Mouse (Mus musculus): ENCODE data around the gene Ccdc185. TPM values are rescaled to one million over a fixed set of nuclear protein-coding genes. Genes with fewer than 3 reads are reported as not detected.

Gene Ccdc185
- polyA plus RNA-seq (2015; fragmentation: Nextera tagmentation; extraction: Ambion mirVana) = not detected in 2 replicates

DNA sequence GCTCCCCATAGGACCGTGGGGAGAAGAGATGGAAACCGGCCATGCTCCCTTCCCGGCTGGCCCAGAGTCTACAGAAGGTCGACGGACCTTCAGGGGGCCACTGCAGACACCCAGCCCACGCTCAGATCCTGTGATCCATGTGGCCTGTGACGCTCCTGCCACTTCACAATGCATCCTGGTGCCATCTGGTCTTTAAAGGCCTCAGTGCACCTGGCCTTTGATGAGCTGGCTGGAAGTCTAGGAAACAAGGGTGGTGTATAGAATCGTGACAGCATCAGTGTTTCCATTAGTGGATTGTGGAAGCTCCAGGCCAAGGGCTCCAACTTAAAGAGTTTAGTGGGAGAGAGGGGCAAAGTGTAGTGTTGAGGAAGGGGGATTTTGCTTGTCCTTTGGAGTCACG lies at the start of gene Ccdc185:
Gene Ccdc185, minus strand, starts transcription at position 101 of the 400 bp plus-strand sequence.
- H3K36me3 ChIP-seq (ENCODE audit: control insufficient read depth, insufficient read depth, low read length) = no peaks in the 10 kb centered on the region
- no peak within 1 kb of the TSS for H3K4me2 ChIP-seq (ENCODE audit: low read length)
- H3K4me1 ChIP-seq (ENCODE audit: control insufficient read depth, insufficient read depth, low read length) = peaks cover 3% of the 10 kb centered on the region; the same call in 1 of the 2 replicates
- 94% methylated on average over 9 of the region's 9 CpGs for WGBS
- H3K9ac ChIP-seq (ENCODE audit: low read depth, low read length) = no peak within 1 kb of the TSS
- H3K4me3 ChIP-seq (ENCODE audit: low read depth, low read length) = no peak within 1 kb of the TSS
- H3K27me3 ChIP-seq (ENCODE audit: control insufficient read depth, insufficient read depth, low read depth, low read length) = no peaks in the 10 kb centered on the region
- H3K9me3 ChIP-seq (replicated peaks; ENCODE audit: control insufficient read depth, low read length, poor library complexity, severe bottlenecking) = no peaks in the 10 kb centered on the region; the same call in 1 of the 2 replicates
- no peak within 1 kb of the TSS for H3K27ac ChIP-seq (ENCODE audit: low read length)
- no peak for ATAC-seq

DNA sequence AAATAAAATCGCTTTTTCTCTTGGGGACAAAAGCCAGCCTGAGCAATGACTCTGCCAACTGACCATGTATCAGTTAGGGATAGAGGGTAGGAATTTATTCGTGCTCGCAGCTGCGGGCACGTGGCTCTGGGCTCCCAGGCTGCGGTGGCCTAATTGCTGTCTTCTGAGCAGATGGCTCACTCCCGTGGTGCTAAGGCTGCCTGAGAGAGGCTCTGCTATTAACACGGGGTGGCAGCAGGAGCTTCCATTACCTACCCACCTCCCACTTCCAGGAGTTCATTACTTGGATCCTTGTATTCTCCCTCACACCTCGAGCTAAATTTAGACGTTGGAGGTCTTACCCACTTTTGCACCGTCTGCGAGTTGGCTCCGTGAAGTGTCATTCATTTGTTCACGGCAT lies 48.1 kb upstream of the Ccdc185 start:
- H3K36me3 ChIP-seq (ENCODE audit: control insufficient read depth, insufficient read depth, low read length) = no peaks in the 10 kb centered on the region
- peaks cover 8% of the 10 kb centered on the region for H3K4me1 ChIP-seq (ENCODE audit: control insufficient read depth, insufficient read depth, low read length)
- H3K27ac ChIP-seq (ENCODE audit: low read length) = no peak overlapping the region
- no peaks in the 10 kb centered on the region for H3K27me3 ChIP-seq (ENCODE audit: control insufficient read depth, insufficient read depth, low read depth, low read length)
- H3K9ac ChIP-seq (ENCODE audit: low read depth, low read length) = no peak overlapping the region
- ATAC-seq = 0 out of 2 replicates have a peak, but pooled peaks have one; percentile 43
- H3K4me2 ChIP-seq (ENCODE audit: low read length) = no peak overlapping the region
- 42% methylated on average over 14 of the region's 14 CpGs for WGBS
- H3K9me3 ChIP-seq (replicated peaks; ENCODE audit: control insufficient read depth, low read length, poor library complexity, severe bottlenecking) = no peaks in the 10 kb centered on the region
- H3K4me3 ChIP-seq (ENCODE audit: low read depth, low read length) = no peak overlapping the region

DNA sequence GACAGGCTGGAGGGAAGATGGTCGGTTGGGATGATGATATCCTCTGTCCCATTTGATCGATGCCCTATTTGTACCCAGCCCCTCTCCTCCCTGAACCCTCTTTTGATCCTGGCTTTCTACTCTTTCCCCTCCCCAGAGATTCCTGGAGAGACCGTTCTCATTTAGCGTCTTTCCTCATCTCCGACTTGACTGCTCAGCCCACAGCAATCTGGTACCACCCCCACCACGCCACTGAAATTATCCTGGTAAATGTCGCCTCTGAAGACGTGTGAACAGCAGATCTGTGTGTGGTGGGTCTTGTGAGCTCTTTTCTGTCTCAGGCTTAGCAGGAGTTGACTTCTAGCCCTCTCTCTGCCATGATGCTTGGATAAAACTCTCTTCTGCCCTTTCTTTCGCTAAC lies 45.6 kb upstream of the Ccdc185 start:
- 90% methylated on average over 9 of the region's 9 CpGs for WGBS
- no peak for ATAC-seq
- no peak overlapping the region for H3K4me3 ChIP-seq (ENCODE audit: low read depth, low read length)

DNA sequence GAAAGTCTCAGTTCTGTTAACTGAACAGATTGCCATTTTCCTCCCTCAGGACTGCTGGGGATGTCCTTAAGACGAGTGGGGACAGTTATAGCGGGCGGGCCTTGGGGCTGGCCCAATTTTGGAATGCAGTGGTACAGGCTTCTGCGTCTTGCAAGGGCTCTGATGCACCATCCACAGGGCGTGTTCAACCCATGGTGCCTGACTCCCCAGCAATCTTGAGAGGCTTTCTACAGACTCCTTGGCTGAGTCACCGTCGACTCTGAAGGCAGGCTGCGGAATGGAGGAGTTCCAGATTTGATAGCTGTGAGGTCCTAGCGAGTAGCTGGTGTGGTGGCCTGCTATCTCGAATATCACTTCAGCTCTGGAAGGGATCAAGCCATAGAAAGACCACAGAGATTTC lies 45.2 kb upstream of the Ccdc185 start:
- no peaks in the 10 kb centered on the region for H3K27me3 ChIP-seq (ENCODE audit: control insufficient read depth, insufficient read depth, low read depth, low read length)
- 91% methylated on average over 10 of the region's 10 CpGs for whole genome bisulfite sequencing

More for the DNA sequence above, 45.6 kb upstream of the Ccdc185 start:
- Histone ChIP-seq H3K9ac (ENCODE audit: low read depth, low read length) (no peak overlapping the region), H3K36me3 (ENCODE audit: control insufficient read depth, insufficient read depth, low read length) (no peaks in the 10 kb centered on the region), H3K9me3 (replicated peaks; ENCODE audit: control insufficient read depth, low read length, poor library complexity, severe bottlenecking) (no peaks in the 10 kb centered on the region), H3K27ac (ENCODE audit: low read length) (no peak overlapping the region), H3K4me1 (ENCODE audit: control insufficient read depth, insufficient read depth, low read length) (peaks cover 8% of the 10 kb centered on the region), H3K4me2 (ENCODE audit: low read length) (no peak overlapping the region), H3K27me3 (ENCODE audit: control insufficient read depth, insufficient read depth, low read depth, low read length) (no peaks in the 10 kb centered on the region)

DNA sequence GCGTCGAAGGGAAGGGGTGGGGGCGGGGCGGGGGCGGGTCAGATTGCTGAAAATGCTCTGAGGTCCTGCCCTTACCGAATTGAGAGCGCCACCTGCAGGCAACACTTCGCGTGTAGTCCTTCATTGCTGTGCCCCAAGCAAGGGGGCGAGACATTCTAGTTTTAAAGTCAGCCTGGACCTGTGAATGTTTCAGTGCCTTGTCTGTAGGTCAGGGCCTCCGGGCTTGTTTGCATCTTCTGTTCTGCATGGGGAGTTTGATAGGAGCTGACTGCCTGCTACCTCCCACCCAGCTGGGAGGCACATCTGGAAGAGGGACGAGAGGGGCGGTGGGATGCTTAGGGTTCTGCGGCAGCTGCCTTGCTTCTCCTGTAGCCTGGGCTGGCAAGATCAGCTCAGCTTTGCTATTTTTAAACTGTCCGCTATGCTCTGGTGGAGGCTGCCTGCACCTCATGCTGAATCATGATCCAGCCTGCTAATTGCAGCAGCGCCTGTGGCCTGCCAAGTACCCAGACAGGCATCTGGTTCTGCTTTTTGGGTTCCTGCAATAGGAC lies 43.6 kb upstream of the Ccdc185 start:
- no peak overlapping the region for H3K9ac ChIP-seq (ENCODE audit: low read depth, low read length)
- peaks cover 8% of the 10 kb centered on the region for H3K4me1 ChIP-seq (ENCODE audit: control insufficient read depth, insufficient read depth, low read length)
- no peaks in the 10 kb centered on the region for H3K36me3 ChIP-seq (ENCODE audit: control insufficient read depth, insufficient read depth, low read length)
- H3K27ac ChIP-seq (ENCODE audit: low read length) = 0 out of 2 replicates have a peak overlapping the region, but pooled peaks have one; percentile 26
- no peak for ATAC-seq
- H3K4me3 ChIP-seq (ENCODE audit: low read depth, low read length) = no peak overlapping the region
- 29% methylated on average over 16 of the region's 16 CpGs for WGBS
- no peaks in the 10 kb centered on the region for H3K9me3 ChIP-seq (replicated peaks; ENCODE audit: control insufficient read depth, low read length, poor library complexity, severe bottlenecking)
- H3K27me3 ChIP-seq (ENCODE audit: control insufficient read depth, insufficient read depth, low read depth, low read length) = no peaks in the 10 kb centered on the region
- peak overlapping the region; percentile 19; the same call in 1 of the 2 replicates for H3K4me2 ChIP-seq (ENCODE audit: low read length)

More for the DNA sequence above, 45.2 kb upstream of the Ccdc185 start:
- ATAC-seq = no peak
- H3K27ac ChIP-seq (ENCODE audit: low read length) = no peak overlapping the region
- H3K4me3 ChIP-seq (ENCODE audit: low read depth, low read length) = no peak overlapping the region
- no peak overlapping the region for H3K4me2 ChIP-seq (ENCODE audit: low read length)
- H3K4me1 ChIP-seq (ENCODE audit: control insufficient read depth, insufficient read depth, low read length) = peaks cover 8% of the 10 kb centered on the region
- no peak overlapping the region for H3K9ac ChIP-seq (ENCODE audit: low read depth, low read length)
- no peaks in the 10 kb centered on the region for H3K9me3 ChIP-seq (replicated peaks; ENCODE audit: control insufficient read depth, low read length, poor library complexity, severe bottlenecking)
- no peaks in the 10 kb centered on the region for H3K36me3 ChIP-seq (ENCODE audit: control insufficient read depth, insufficient read depth, low read length)

DNA sequence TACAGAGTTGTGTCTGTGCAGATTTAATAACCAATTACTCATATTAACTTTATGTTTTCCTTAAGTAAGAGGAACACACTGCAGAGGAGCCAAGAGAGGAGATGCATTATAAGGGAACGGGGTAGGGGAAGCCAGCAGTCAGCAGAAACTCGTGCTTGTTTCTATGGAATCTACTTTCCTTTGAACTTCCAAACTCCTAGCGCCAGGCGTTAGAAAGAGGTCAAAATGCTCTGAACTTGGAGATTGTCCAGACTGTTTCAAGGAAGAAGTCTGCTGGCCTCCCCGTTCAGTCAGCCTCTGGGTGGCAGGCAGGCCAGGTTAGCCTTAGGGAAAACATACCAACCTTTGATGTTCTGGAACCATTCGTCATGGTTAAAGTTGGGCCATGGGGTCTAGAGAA lies 39.9 kb upstream of the Ccdc185 start:
- ATAC-seq = no peak
- no peaks in the 10 kb centered on the region for H3K9me3 ChIP-seq (replicated peaks; ENCODE audit: control insufficient read depth, low read length, poor library complexity, severe bottlenecking)
- no peaks in the 10 kb centered on the region for H3K36me3 ChIP-seq (ENCODE audit: control insufficient read depth, insufficient read depth, low read length)
- H3K9ac ChIP-seq (ENCODE audit: low read depth, low read length) = no peak overlapping the region
- H3K4me1 ChIP-seq (ENCODE audit: control insufficient read depth, insufficient read depth, low read length) = peaks cover 6% of the 10 kb centered on the region; the same call in 1 of the 2 replicates
- 61% methylated on average over 6 of the region's 6 CpGs for WGBS
- no peak overlapping the region for H3K4me2 ChIP-seq (ENCODE audit: low read length)
- no peaks in the 10 kb centered on the region for H3K27me3 ChIP-seq (ENCODE audit: control insufficient read depth, insufficient read depth, low read depth, low read length)
- no peak overlapping the region for H3K27ac ChIP-seq (ENCODE audit: low read length)
- no peak overlapping the region for H3K4me3 ChIP-seq (ENCODE audit: low read depth, low read length)

DNA sequence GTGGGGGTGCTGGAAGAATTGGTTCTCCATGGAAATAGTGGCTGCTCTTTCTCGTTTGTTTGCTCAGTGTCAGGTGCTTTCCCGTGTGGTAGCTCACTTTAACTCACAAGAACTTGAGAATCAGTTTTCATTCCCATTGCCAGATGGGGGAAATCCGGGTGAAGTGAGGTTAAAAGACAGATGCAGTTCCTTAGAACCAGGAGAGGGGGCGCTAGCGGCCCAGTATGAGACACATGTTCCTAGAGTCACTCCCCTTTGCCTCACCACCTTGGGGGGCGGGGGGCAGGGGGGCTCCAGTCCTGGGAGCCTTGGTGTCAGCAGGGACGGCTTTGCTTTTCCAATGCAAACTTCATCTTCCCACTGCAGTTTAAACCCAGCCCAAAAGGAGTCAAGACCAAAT lies 38.0 kb upstream of the Ccdc185 start:
- no peaks in the 10 kb centered on the region for H3K27me3 ChIP-seq (ENCODE audit: control insufficient read depth, insufficient read depth, low read depth, low read length)
- H3K27ac ChIP-seq (ENCODE audit: low read length) = no peak overlapping the region
- ATAC-seq = no peak
- no peaks in the 10 kb centered on the region for H3K4me1 ChIP-seq (ENCODE audit: control insufficient read depth, insufficient read depth, low read length)
- 55% methylated on average over 7 of the region's 7 CpGs for WGBS
- H3K9ac ChIP-seq (ENCODE audit: low read depth, low read length) = no peak overlapping the region
- H3K9me3 ChIP-seq (replicated peaks; ENCODE audit: control insufficient read depth, low read length, poor library complexity, severe bottlenecking) = no peaks in the 10 kb centered on the region
- no peak overlapping the region for H3K4me3 ChIP-seq (ENCODE audit: low read depth, low read length)
- H3K36me3 ChIP-seq (ENCODE audit: control insufficient read depth, insufficient read depth, low read length) = no peaks in the 10 kb centered on the region
- H3K4me2 ChIP-seq (ENCODE audit: low read length) = no peak overlapping the region

DNA sequence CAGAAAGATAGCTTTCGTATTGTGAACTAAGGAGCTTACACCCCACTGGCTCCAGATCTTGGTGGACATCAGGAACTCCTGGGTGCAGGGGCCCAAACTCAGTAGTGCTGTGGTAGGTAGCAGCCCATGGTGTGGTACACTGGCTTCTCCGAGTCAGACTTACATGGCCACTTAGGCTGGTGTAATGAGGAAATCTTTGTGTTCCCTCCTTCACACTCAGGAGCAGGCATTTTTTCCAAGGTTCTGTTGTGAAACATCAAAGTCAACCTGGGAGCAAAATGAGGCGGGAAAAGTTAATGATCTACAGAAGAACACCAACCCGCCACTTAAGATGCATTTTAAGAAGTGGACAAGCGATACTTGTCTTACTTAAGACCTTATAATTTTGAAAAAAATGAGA lies 36.5 kb upstream of the Ccdc185 start:
- no peak overlapping the region for H3K27ac ChIP-seq (ENCODE audit: low read length)
- no peaks in the 10 kb centered on the region for H3K9me3 ChIP-seq (replicated peaks; ENCODE audit: control insufficient read depth, low read length, poor library complexity, severe bottlenecking)
- H3K4me2 ChIP-seq (ENCODE audit: low read length) = no peak overlapping the region
- no peak overlapping the region for H3K9ac ChIP-seq (ENCODE audit: low read depth, low read length)
- H3K4me3 ChIP-seq (ENCODE audit: low read depth, low read length) = no peak overlapping the region
- WGBS = 90% methylated on average over 5 of the region's 5 CpGs
- no peaks in the 10 kb centered on the region for H3K4me1 ChIP-seq (ENCODE audit: control insufficient read depth, insufficient read depth, low read length)
- no peaks in the 10 kb centered on the region for H3K36me3 ChIP-seq (ENCODE audit: control insufficient read depth, insufficient read depth, low read length)
- H3K27me3 ChIP-seq (ENCODE audit: control insufficient read depth, insufficient read depth, low read depth, low read length) = no peaks in the 10 kb centered on the region
- ATAC-seq = no peak

DNA sequence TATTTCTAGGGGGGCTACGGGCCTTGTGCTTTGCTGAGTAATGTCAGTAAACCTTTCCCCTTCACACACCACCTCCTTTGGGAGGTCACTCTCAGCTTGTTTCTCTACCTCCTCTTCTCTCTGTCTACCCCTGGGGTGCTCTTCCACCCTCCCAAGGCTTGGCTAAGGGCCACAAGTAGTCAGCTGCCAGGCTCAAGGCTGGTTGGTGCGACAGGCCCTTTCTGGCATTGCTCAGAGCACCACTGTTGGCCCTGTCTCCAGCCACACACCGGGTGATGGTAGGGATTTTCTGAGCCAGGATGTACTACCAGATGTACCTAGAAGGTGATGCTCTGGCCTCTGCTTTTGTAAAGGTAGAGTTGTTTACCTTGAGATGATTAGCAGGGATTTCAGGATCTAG lies 35.8 kb upstream of the Ccdc185 start:
- no peak for ATAC-seq
- Histone ChIP-seq H3K4me2 (ENCODE audit: low read length) (no peak overlapping the region), H3K36me3 (ENCODE audit: control insufficient read depth, insufficient read depth, low read length) (no peaks in the 10 kb centered on the region), H3K4me1 (ENCODE audit: control insufficient read depth, insufficient read depth, low read length) (no peaks in the 10 kb centered on the region), H3K4me3 (ENCODE audit: low read depth, low read length) (no peak overlapping the region), H3K9ac (ENCODE audit: low read depth, low read length) (no peak overlapping the region), H3K27me3 (ENCODE audit: control insufficient read depth, insufficient read depth, low read depth, low read length) (no peaks in the 10 kb centered on the region), H3K9me3 (replicated peaks; ENCODE audit: control insufficient read depth, low read length, poor library complexity, severe bottlenecking) (no peaks in the 10 kb centered on the region), H3K27ac (ENCODE audit: low read length) (no peak overlapping the region)
- WGBS = 83% methylated on average over 3 of the region's 3 CpGs
